Mouse (Mus musculus): ENCODE data around the gene Tnr.
"Not testable (repeated sequence)": the region's sequence is repeated elsewhere in the genome, so short reads cannot be mapped to it uniquely, and the experiment has no call there.

Gene Tnr

DNA sequence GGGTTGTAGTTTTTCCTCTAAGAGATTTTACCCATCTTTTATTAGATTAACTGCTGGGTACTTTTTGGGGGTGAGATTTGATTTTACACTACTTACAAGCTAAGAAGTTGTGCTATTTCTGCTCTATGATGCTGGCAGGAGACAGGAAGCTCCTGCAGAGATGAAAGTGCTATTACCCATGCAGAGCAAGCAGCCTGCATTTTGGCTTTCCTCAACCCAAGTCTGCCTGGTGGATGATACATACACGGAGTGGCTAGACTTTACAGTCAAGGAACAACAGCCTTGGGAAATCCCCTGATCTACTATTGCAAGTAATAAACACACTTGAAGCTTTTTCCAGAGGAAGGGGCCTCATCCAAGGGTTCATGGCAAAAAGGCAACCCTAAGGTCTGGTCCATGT is 430.0 kb downstream of the Tnr start:
- DNase-seq (ENCODE audit: low read depth): peak; percentile 22

DNA sequence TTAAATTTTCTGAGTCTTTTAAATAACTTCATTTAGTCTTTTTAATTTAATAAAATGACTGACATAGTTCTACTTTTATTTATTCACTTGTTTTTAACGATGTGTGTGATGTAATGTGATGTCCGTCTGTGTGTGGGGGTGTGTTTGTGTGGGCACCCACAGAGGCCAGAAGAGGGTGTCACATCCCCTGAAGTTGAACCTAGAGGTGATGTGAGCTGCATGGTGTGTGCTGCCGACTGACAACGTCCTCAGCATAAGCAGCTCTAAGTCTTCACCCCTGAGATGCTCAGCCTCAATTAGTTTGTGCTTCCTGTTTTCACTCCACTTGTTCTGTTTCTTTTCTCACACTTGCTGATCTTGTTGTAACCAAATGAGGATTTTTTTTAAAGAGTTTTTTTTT is 439.8 kb downstream of the Tnr start:
- no peak for DNase-seq (ENCODE audit: low read depth)

GRCm38 (mm10) chr1:159966286-159966685 is 442.7 kb downstream of the Tnr start:
- not testable (repeated sequence) for DNase-seq (ENCODE audit: low read depth)

GRCm38 (mm10) chr1:159968395-159968794 is 444.8 kb downstream of the Tnr start:
- DNase-seq (ENCODE audit: low read depth): no peak

DNA sequence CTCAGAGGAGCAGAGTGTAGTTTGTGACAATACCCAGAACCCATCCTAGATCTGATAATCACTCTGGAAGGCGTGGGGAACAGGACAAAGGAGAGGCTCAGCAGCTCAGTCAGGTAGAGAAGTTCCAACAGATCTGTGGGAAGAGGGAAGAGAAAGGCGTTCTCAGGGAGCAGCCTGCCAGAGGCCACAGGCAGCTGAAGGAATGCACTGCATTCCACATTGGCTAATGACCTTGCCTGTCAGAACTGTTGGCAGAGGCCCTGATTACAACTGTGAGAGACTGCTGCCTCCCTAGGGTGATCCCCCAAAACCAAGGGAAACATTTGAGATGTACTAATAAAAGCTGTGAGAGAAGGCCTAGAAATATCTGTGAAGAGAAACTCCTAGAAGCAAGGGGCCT is 454.2 kb downstream of the Tnr start:
- DNase-seq (ENCODE audit: low read depth): no peak

DNA sequence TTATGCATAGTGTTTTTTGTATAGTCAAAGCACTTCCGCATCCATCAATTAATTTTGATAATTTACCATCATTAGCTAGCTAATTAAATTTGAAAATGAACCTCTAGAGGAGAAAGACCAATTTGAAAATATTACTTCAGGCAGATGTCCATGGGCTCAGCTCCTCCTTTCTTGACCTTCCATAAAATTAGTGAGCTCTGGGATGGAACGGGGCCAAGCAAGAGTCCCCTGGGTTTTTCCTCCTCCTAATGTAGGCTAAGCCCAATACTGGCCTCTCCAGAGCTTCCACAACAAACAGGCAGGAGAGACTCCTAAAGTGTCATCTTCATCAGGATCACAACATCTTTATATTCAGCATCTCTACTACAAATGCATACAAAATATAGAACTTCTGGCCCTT is 455.5 kb downstream of the Tnr start:
- no peak for DNase-seq (ENCODE audit: low read depth)

GRCm38 (mm10) chr1:159980355-159980754 is 456.8 kb downstream of the Tnr start:
- no peak for DNase-seq (ENCODE audit: low read depth)

Data from induced T-regulatory cell, adult 2 months (primary cell).